Mouse (Mus musculus): ENCODE data around the gene Actn4.

GRCm38 (mm10) chr7:29000651-29001605 is 38.8 kb upstream of the Actn4 start:
- no peak for TF ChIP-seq EP300 (optimal IDR thresholded peaks at IDR 0.05)
- no peak for TF ChIP-seq CTCF (IDR thresholded peaks at IDR 0.05; ENCODE audit: low read depth)
